Mouse (Mus musculus) urinary bladder, postnatal 4 days (tissue): ENCODE data around the gene Vmn2r19.
"Not testable (repeated sequence)": the region's sequence is repeated elsewhere in the genome, so short reads cannot be mapped to it uniquely, and the experiment has no call there.

Experiments
- DNase-seq, 2 experiments: peaks; one replicate each; pipeline ENCODE4 v3.0.0; 2021 to 2022; ENCODE audit warnings: low spot score in 2 of 2

Gene Vmn2r19

GRCm38 (mm10) chr6:123308033-123308432 is at the start of gene Vmn2r19:
Vmn2r19 (plus strand) TSS chr6:123308333.
- no peak for DNase-seq

GRCm38 (mm10) chr6:123258946-123259345 is 49.2 kb upstream of the Vmn2r19 start:
- DNase-seq = no peak

GRCm38 (mm10) chr6:123259889-123260603 is 48.1 kb upstream of the Vmn2r19 start:
- no peak for DNase-seq

GRCm38 (mm10) chr6:123260868-123261267 is 47.3 kb upstream of the Vmn2r19 start:
- no peak for DNase-seq

DNA sequence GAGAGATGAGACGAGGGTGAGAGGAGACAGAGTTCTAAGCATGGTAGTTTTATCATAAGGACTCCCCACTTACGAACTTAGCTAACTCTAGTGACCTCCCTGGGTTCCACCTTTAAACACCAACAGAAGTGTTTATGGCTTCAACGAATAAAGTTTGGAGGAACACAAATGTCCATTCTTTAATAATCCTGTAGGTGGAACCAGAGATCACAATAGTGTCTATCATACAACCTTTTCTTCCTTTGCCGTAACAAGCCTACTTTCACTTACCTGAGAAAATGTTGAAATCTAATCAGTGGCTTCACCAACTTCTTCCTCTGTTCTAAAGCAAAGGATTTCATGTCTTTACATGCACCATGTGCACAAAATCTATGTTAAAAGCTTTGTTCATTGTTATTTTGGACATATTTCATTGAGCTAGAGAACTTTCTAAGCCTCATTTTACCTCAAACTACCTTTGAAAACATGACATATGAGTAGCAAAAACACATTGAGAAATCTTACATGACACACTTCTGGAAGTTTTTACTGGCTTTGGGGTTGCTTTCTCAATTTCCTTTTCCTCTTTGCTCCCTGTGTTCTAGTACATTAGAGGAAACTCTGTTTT is 46.5 kb upstream of the Vmn2r19 start, which contains the start of gene Clec4d:
TSS of gene Clec4d (plus strand) at position 557 of the 607 bp plus-strand sequence.
- no peak for DNase-seq

GRCm38 (mm10) chr6:123264194-123264593 is 43.9 kb upstream of the Vmn2r19 start:
- DNase-seq = no peak

DNA sequence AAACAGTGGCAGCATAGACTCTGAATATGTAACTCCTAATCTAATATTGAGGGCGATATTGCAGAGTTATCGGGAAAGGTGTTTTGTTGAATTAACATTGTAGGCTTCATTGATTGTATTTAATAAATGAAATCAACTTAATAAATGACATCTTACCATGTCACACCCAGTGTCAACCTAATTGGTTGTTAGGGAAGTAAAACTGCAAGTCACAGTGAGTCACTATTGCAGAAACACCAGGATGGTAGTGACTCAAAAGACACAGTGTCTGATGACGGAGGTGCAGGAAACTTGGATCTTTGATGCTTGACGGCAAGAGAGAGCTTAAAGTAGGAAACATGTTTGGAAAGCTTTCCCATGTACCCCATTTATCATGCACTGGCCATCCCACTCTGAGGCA is 42.3 kb upstream of the Vmn2r19 start:
- no peak for DNase-seq

- no peak for DNase-seq
These were observed 41.2 kb upstream of the Vmn2r19 start for GRCm38 (mm10) chr6:123266945-123267344.

DNA sequence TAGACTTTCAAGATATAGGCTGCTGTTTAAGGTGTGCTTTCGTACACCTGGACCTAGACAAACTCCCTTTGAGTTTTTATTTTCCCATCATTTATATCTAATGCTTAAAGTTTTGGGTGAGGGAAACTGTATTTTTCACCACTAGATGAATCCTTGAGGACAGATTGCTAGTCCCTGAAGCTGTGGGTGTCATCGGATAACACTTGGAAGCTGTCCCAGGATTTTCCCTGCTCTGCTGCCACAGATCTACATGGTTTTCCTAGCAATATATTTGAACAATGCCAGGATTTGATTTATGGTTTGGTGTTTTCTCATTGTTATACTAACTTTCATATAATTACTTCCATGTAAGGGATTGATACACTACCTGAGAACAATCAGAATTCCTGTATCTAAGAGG is 28.7 kb upstream of the Vmn2r19 start:
- DNase-seq = no peak

DNA sequence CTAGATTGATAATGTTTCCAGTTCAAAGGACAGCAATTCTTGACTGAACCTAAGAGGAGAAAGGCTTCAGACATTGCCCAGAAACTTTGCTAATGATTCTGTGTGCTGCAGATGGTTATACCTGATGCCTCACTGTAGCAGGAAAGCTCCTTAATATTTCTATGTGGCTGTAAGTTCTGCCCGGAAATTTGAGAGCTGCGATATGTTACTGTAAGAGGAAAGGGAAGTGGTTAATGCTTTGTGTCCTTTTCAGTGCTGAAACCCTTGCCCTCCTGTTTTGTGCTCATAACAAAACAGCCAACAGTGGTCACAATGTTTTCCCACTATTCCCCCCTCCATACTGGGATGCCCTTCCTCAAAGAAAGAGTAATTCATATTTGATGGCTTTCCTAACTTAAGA is 21.8 kb upstream of the Vmn2r19 start:
- DNase-seq = no peak

DNA sequence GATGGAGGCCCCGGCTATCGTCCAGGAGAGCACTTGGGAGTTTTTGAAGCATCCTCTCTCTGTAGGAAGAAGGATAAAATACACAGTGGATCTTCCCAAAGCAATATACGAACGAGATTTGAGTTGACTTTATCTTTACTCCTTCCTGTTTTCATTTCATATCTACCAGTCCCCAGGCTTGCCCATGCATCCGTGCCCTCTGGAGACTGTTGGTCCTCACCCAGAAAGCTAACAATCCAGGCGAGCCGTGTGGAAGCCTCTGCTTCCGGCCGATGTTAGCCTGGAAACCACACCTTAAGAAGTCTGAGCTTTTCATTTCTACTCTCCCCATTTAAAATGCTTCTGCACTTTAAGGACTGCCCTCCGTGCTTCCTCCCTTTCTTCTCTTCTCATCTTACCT is 19.2 kb upstream of the Vmn2r19 start:
- no peak for DNase-seq

DNA sequence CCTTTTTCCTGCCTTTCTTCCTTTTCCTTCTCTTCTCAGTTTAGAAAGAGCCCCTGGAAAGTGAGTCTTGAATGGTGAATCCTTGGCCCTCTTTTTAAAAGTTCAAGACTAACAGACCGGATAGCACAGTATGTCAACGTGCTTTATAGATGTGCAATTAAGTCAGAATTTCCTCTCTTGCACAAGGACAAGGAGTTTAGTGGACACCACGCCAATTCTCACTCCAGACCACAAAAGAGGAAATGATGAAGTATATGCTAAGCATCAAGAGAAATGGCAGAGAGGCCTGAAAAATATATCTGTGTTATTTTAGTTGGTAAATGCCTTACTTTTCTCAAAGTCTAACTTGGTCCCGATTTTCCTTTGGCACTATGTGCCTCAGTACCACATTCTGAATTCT is 18.4 kb upstream of the Vmn2r19 start, which contains the start of gene Clec4e:
TSS of gene Clec4e (minus strand) at position 118 of the 400 bp plus-strand sequence.
- DNase-seq = no peak

- no peak for DNase-seq
These were observed 15.3 kb upstream of the Vmn2r19 start for GRCm38 (mm10) chr6:123292751-123293400.

- not testable (repeated sequence) for DNase-seq
These were observed 14.6 kb upstream of the Vmn2r19 start for GRCm38 (mm10) chr6:123293509-123293908.

DNA sequence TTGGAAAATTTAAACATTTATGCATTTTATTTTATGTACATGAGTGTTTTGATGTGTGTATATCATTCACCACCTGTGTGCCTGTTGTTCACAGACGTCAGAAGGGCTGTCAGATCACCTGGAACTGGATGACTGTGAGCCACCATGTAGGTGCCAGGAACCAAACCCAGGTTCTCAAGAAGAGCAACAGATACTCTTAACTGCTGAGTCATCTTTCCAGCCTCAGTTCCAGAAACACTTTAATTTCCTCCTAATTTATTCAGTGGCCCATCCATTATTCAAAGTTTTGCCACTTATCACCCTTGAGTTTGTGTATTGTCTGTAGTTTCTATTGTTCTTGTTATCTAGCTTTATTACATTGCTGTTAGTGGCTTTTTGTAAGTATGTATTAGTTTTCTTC is 11.4 kb upstream of the Vmn2r19 start:
- DNase-seq = no peak

GRCm38 (mm10) chr6:123306315-123306714 is 1.8 kb upstream of the Vmn2r19 start:
- not testable (repeated sequence) for DNase-seq

DNA sequence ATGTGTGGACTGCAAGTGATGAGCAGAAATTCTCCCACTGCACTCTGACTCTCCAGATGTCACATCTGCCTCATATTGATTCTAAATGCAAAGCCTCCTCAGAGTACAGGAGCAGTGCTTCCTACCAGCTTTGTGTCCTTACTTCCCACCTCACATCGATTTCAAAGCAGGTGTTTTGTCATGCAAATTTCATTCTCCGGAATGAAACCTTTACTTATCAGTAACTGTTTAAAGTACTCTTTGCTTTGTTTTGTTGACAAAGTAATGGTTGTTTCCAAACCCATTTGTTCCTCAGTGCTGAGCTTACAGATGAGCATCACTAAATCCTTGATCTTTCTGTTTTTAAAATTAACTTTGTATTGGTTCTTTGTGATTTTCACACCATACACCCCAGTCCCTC is 24.4 kb downstream of the Vmn2r19 start:
- DNase-seq = no peak

- DNase-seq = no peak
These were observed 32.0 kb downstream of the Vmn2r19 start for GRCm38 (mm10) chr6:123340093-123340492.

DNA sequence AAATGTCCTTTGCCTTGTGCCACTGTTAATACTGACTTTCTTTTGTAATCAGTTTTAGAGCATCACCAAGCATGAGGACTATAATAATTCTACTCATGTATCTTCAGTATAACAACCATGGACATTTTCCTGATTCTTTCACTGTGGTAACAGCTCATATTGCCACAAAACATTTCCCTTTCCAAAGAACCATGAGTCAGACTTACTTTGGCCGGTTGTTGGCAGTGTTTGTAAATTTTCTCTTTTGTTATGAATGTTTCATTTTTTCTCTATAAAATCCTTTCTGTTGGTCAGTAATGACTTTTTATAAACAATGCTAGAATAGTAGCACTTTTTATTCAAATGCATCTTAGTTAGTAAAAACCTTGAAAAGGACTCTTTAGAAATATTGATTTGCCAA is 38.0 kb downstream of the Vmn2r19 start:
- no peak for DNase-seq
